Mouse (Mus musculus) spleen, adult 2 months (tissue): ENCODE results near the gene Ptpn20.

ENCODE experiments used
- CTCF ChIP-seq: fragments of 200-500 bp; IDR thresholded peaks from 2 replicates; pipeline ENCODE4 v1.5.1; 2011; ENCODE audit warnings: mild to moderate bottlenecking, inconsistent platforms; ENCODE audit not compliant: insufficient read depth, insufficient read length, insufficient replicate concordance; ENCODE audit errors: extremely low read depth
- POLR2A ChIP-seq: fragments of 200-500 bp; IDR thresholded peaks from 2 replicates; pipeline ENCODE4 v1.6.1; 2011; ENCODE audit warnings: low read depth, low read length, inconsistent platforms

- TF ChIP-seq POLR2A (no peak), CTCF (no peak)
Measured at GRCm38 (mm10) chr14:33579771-33580484, 9.1 kb upstream of the Ptpn20 start.
